ENCODE assay signal across 34 mouse cellular contexts in genomic region chr9:54287804-54288203, GRCm38 (mm10). TPM values are rescaled to one million over a fixed set of nuclear protein-coding genes. Genes with fewer than 3 reads are reported as not detected.
"Had no signal": no experiment of that assay in that cellular context is flagged by ENCODE, and none has a peak within 500 bp of the region (broad histone marks: within the 10 kb centered on the region; RNA-seq: fewer than 3 reads in every experiment).

No protein-coding gene starts in this region.

- H3K9ac ChIP-seq: forebrain, postnatal 0 days; heart, embryonic 12.5 days; hindbrain, embryonic 12.5 days; hindbrain, embryonic 14.5 days; intestine, embryonic 15.5 days; limb, embryonic 12.5 days; liver, embryonic 13.5 days; liver, embryonic 15.5 days had no signal

- H3K4me1 ChIP-seq: liver, embryonic 13.5 days; liver, embryonic 15.5 days had no signal

- H3K36me3 ChIP-seq: heart, embryonic 10.5 days; heart, embryonic 12.5 days; hindbrain, embryonic 10.5 days; hindbrain, embryonic 12.5 days; intestine, embryonic 15.5 days; limb, embryonic 10.5 days; limb, embryonic 12.5 days; liver, embryonic 13.5 days; liver, embryonic 15.5 days had no signal

- H3K9me3 ChIP-seq: heart, embryonic 10.5 days; heart, embryonic 12.5 days; hindbrain, embryonic 10.5 days; hindbrain, embryonic 12.5 days; intestine, embryonic 15.5 days; limb, embryonic 10.5 days; limb, embryonic 12.5 days; liver, embryonic 13.5 days; liver, embryonic 15.5 days had no signal

- H3K27ac ChIP-seq: heart, embryonic 10.5 days; hindbrain, embryonic 10.5 days; hindbrain, embryonic 12.5 days; hindbrain, embryonic 14.5 days; intestine, embryonic 15.5 days; layer of hippocampus, adult 2 months; left cerebral cortex, adult 2 months; limb, embryonic 10.5 days; limb, embryonic 12.5 days; liver, embryonic 13.5 days; liver, embryonic 15.5 days had no signal

- DNase-seq: gastrocnemius, postnatal 10 days; gastrocnemius, postnatal 25 days; heart, adult 18-20 months; heart, postnatal 10 days; heart, postnatal 4 days; kidney, adult 2 months; kidney, adult 9 months; kidney, postnatal 4 days; liver; liver, embryonic 13.5 days had no signal

- ATAC-seq: forebrain, postnatal 0 days; hindbrain, embryonic 16.5 days; inflammation-experienced regulatory T-cells, adult 6 months; intestine, embryonic 15.5 days; intestine, postnatal 0 days had no signal

- H3K4me3 ChIP-seq: heart, embryonic 10.5 days; heart, embryonic 12.5 days; hindbrain, embryonic 10.5 days; hindbrain, embryonic 12.5 days; intestine, embryonic 15.5 days; layer of hippocampus, adult 2 months; left cerebral cortex, adult 2 months; limb, embryonic 10.5 days; limb, embryonic 12.5 days; liver, embryonic 13.5 days; liver, embryonic 15.5 days had no signal

- H3K4me2 ChIP-seq: heart, embryonic 12.5 days; hindbrain, embryonic 12.5 days; hindbrain, embryonic 14.5 days; intestine, embryonic 15.5 days; limb, embryonic 12.5 days; liver, embryonic 11.5 days; liver, embryonic 13.5 days; liver, embryonic 15.5 days had no signal

RNA-seq across cellular contexts. Expression of gene Gldn, which starts 1.5 kb away (rescaled TPM):
- total RNA-seq: granulocyte monocyte progenitor cell, adult 5-6 weeks had no signal
- polyA plus RNA-seq: heart, embryonic 12.5 days; heart, embryonic 14.5 days; heart, embryonic 16.5 days; inflammation-experienced regulatory T-cells, adult 6 months; intestine, embryonic 15.5 days; intestine, postnatal 0 days; liver, embryonic 11.5 days; liver, embryonic 13.5 days; liver, embryonic 15.5 days had no signal

RNA-seq across cellular contexts. Expression of gene Cyp19a1, which starts 19.9 kb away (rescaled TPM):
- total RNA-seq: gastrocnemius, adult 18-20 months; gastrocnemius, postnatal 10 days; gastrocnemius, postnatal 25 days; gastrocnemius, postnatal 4 days; granulocyte monocyte progenitor cell, adult 5-6 weeks; heart, adult 18-20 months; heart, adult 8-10 months; heart, postnatal 10 days; heart, postnatal 25 days; heart, postnatal 4 days; left cerebral cortex, postnatal 36 days had no signal
- polyA plus RNA-seq: heart, embryonic 10.5 days; heart, embryonic 12.5 days; heart, embryonic 14.5 days; heart, embryonic 16.5 days; hindbrain, embryonic 10.5 days; hindbrain, embryonic 12.5 days; hindbrain, embryonic 14.5 days; hindbrain, embryonic 16.5 days; inflammation-experienced regulatory T-cells, adult 6 months; intestine, embryonic 15.5 days; intestine, postnatal 0 days; kidney, adult 2 months; limb, embryonic 10.5 days; limb, embryonic 12.5 days; liver, embryonic 11.5 days; liver, embryonic 13.5 days; liver, embryonic 15.5 days had no signal
